Mouse (Mus musculus) CH12.LX (cell line): ENCODE data around the gene Dglucy.

Source experiments
- RCOR1 ChIP-seq: conservative IDR thresholded peaks from 2 replicates; pipeline ENCODE4 v1.6.1; 2012; ENCODE audit warnings: low read depth, mild to moderate bottlenecking, inconsistent platforms, low read length, improper control_type of control experiment
- ZC3H11A ChIP-seq: IDR thresholded peaks from 2 replicates; pipeline ENCODE4 v1.6.1; 2012; ENCODE audit warnings: low read depth, mild to moderate bottlenecking, inconsistent platforms, low read length, improper control_type of control experiment

- no peak for TF ChIP-seq RCOR1
- no peak for TF ChIP-seq ZC3H11A
These were observed 77.5 kb downstream of the Dglucy start for GRCm38 (mm10) chr12:100856337-100856736.
